Mouse (Mus musculus) cerebellum, adult 8-10 months (tissue): ENCODE data around the gene Plcb4.
"Not testable (repeated sequence)": the region's sequence is repeated elsewhere in the genome, so short reads cannot be mapped to it uniquely, and the experiment has no call there.

Experiments used
- DNase-seq: peaks from one replicate; pipeline ENCODE4 v3.0.0; 2022

Gene Plcb4

DNA sequence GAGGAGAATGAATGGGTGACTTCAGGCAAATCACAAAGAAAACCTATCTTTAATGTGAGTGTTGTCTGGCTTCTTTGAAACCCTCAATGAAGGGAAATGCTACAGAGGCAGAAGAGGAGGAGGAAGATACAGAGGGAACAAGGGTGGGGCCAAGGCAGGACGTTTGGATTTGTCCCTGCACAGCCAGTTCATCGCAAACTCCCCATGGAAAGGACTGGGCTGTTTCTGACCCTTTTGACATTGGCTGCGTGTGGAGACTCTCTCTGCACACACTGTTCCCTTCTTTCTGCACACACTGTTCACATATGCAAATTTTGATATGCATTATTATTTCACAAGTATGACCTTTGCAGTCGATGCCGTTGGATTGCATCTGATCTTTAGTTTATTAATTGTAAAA lies 63.3 kb downstream of the Plcb4 start:
- DNase-seq = no peak

DNA sequence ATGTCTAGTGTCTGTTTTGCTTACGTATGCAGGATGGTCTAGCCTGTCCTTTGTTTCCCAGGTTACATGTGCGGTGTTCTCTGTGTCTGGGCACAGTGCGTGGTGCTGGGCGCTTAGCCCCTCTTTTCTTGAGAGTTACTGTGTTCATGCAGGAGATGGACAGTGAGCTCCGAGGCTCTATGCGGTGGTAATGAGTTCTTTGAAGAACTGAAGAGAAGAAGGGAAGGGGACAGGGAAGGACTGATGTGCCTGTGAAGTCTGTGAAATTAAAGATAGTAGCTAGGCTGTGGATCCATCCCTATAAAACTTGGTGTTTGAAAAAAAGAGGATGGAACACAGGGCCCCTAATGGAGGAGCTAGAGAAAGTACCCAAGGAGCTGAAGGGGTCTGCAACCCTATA lies 64.6 kb downstream of the Plcb4 start:
- DNase-seq = no peak

DNA sequence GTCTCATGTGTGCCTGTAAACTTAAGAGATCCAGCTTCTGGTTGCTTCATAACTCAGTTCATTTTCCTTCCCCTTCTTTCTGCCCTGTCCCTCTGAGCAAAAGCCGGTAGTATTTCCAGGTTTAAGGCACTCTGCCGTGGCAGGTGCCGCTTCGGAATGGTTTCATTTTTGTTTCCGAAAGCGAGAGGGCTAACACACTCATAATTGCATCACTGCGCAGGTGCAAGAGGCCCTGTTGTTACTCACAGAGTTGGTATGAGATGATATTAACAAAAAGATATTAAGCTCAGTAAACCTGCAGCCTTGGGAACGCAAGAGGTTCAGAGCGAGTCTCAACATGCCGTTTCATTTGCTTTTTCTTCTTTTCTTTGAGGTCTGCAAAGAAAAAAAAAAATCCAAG lies 65.7 kb downstream of the Plcb4 start:
- no peak for DNase-seq

DNA sequence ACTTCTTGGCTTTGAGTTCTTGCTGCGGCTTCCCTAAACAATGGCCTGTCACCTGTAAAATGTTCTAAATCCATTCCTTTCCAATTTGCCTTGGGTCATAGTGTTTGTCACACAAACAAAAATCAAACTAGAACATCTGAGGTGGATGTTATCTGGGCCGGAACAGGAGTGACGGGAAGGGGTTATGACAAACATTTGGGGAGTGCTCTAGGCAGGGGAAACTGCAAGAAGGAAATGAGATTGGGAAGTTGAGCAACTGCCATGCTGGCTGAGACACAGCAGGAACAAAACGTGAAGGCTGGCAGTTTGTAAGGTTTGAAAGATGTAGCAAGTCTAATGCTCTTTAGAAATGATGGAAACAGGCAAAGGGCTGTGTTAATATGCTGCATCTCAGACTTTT lies 66.6 kb downstream of the Plcb4 start:
- no peak for DNase-seq

- DNase-seq = no peak
These were observed 68.3 kb downstream of the Plcb4 start for GRCm38 (mm10) chr2:135727088-135727487.

DNA sequence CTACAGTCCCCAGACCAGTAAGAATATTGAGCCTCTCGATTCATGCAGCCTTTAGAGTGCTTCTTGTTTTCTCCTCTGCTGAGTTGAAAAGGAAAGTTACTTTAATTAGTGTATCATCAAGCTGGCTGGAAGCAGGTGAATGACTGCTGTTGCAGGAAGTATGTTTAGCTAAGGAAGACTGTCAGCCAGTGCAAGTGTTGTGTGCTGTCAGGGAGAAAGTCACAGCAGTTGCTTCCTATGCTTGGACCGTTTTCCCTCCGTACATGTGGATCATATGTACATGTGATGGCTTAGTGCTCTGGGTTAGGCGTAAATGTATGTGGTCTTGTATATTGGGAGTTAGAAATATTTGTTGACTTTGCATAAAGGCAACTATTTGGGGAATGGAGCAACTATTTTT lies 69.1 kb downstream of the Plcb4 start:
- DNase-seq = no peak

GRCm38 (mm10) chr2:135731591-135731990 lies 72.8 kb downstream of the Plcb4 start:
- no peak for DNase-seq

- no peak for DNase-seq
These were observed 73.8 kb downstream of the Plcb4 start for GRCm38 (mm10) chr2:135732651-135733050.

- DNase-seq = no peak
These were observed 75.2 kb downstream of the Plcb4 start for GRCm38 (mm10) chr2:135733926-135734510.

- peak; percentile 54 for DNase-seq
These were observed 78.7 kb downstream of the Plcb4 start for GRCm38 (mm10) chr2:135737506-135737905.

DNA sequence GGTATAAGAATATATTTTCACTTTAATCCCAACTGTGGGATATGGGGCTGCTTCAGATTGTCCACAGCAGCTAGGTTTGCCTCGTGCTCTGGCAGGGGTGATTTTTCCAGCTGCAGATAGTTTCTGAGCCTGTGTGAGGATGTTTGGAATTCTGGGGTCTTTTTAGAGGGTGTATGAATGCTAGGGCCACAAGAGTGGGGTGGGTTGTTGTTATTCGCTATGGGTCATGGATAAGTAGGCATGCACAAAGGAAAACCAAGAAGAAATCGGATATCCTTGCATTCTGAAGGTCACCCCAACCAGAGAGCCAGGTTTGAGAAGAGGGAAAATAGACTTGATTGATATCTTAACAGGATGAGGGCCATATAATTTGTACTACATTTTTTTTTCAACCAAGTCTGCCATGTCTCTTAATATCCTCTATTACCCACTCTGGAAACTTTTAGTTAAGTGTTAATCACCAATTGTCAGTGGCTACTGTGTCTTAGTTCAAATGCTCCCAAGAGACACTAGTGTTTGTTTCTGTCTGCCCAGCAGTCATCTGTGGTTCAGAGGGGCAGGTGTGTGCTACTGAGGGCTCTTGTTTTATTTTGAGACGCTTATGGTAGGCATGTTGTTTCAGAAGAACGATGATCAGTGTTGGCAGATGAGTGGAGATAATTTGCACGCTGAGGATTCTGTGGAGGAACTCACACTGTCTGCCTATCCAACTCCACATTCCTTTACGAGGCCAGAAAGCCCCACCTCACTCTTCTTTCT lies 79.4 kb downstream of the Plcb4 start:
- not testable (repeated sequence) for DNase-seq

- DNase-seq = no peak
These were observed 80.1 kb downstream of the Plcb4 start for GRCm38 (mm10) chr2:135738950-135739349.

DNA sequence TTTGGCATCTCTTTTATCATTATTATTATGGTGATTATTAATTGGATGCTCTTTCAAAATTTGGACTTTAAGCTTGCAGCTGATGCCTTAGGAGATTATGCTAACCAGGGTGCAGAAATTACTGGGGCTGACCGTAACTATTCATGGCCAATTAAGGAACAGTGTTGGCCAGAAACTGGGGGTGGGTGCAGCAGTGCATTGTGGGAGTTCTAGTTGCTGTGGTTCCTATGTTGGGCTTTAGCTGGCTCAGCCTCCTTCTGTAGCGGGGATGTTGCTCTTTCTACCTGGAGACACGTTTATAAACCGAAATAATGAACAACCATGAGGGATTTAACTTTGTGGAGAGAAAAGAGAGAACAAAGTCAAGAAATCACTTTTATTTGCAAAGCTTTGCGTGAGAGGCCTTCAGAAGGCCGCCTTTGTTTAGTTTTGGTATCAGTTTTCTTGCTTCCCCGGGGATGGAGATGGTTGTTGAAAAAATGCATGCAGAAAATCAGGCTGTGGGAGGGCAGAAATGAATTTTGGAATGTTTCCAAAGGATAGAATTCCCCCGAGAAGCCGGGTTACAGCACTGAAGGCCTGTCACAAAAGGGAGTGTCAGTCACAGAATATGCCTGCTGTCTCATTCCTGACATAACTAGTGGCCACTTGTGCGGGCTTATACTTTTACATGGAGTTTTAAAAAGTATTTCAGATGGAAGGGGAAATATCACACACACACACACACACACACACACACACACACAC lies 84.3 kb downstream of the Plcb4 start:
- no peak for DNase-seq

GRCm38 (mm10) chr2:135744711-135745110 lies 85.9 kb downstream of the Plcb4 start:
- DNase-seq = peak; percentile 47

GRCm38 (mm10) chr2:135745126-135745525 lies 86.3 kb downstream of the Plcb4 start:
- DNase-seq = no peak

- no peak for DNase-seq
These were observed 89.6 kb downstream of the Plcb4 start for GRCm38 (mm10) chr2:135748441-135748840.

DNA sequence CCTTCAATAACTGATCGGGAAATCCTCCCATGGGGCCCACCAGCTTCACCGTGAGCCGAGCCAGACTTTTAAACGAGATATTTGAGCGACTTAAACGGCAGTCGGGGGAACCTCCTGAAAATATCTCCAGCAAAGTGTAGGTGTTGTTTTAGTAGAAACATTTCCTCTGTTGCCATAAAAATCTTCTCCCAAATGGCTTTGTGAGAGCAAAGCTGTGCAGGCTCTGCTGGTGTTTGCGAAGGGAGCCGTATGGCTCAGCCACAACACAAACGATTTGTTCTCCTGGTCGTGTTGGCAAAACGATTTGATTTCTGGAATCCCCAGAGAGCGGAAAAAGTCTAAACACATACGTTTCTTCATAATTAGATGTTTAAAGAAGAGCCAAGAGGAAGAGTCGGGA lies 90.8 kb downstream of the Plcb4 start:
- DNase-seq = no peak

- no peak for DNase-seq
These were observed 91.9 kb downstream of the Plcb4 start for GRCm38 (mm10) chr2:135750748-135751147.

DNA sequence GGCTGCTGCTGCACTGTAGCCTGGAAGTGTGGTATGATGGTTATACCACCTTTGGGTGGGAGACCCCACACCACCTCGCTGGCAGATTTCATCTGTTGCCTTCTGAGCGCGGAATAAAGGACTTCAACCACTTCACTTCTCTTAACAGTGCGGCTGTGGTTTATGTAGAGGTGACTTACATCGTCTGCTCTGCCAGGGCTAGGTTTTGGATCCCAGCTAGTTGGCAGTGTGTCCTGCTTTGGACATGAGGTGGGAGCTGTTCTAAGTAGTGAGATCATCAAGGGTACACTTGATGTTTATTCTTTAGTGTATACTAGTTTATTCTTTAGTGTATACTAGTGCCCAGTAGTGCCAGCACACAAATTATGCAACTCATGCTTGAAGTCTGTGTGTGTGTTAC lies 97.0 kb downstream of the Plcb4 start:
- no peak for DNase-seq

DNA sequence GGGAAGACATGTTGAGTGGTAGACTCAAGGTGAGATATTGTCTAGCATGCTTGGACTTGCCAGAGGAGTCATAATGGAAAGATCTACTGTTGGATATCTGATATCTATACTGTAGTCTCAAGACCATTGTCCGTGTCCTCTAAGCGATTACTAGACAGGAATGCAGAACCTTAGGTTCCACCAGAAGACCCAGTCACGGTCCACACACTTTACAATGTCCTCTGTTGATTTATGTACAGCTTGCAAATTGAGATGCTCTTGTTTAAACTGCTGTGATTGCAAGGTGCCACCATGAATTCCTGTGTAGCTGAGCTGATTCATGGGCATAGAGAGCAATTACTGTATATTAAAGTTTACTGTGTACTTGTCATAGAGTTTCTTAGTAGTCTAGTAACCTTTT lies 98.7 kb downstream of the Plcb4 start:
- DNase-seq = no peak

DNA sequence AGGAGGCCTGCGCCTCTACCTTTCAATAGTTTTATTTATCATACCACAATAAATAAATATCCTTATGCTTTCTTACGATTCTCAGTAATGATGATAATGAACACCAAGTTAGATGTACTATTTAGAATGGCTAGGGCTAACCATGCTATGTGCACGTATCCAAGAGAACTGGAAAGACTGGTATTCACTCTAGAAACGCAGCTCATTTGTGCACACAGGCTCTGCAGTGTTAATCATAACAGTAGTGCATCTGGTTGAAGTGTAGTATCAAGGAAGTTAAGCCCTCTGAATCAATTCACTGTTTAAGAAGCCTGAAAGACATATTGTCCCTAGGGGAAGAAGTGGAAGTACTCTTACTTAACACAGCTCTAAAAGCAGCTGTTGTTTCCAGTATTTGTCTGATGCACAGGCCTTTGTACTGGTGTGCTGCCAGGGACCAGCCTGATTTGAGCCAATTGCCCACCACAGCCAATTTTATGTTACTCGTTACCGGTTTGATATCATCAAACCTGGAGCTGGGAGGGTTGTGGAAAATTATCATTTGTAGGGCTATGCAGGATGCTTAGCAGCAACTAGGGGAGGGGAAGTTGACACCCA lies 100.8 kb downstream of the Plcb4 start:
- no peak for DNase-seq

GRCm38 (mm10) chr2:135761226-135761802 lies 102.5 kb downstream of the Plcb4 start:
- DNase-seq = no peak

DNA sequence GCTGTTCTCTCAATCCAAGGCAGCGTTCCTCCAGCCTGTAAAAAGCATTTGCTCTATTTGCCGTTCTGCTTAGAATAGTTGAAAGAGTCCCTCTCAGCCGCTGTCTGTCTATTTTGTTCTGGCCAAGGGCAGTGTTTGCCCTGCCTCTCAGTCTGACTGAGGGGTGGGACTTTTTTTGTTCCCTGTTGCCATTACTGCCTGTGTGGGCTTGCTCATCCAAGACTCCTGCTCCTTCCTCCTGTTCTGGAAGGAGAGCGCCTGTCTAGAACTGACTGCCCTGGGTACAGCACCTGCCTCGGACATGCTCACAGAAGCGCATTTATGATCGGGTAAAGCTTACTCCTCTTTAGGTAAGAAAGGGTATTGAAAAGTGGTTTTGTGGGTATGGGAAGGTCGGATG lies 105.9 kb downstream of the Plcb4 start:
- no peak for DNase-seq
